Mouse (Mus musculus) ES-E14 (cell line): Measurements from ENCODE around the gene Ngrn.

Source experiments
- CHD2 ChIP-seq: IDR thresholded peaks from 2 replicates; pipeline ENCODE4 v1.6.1; 2014; ENCODE audit warnings: mild to moderate bottlenecking, low read depth, low read length, inconsistent platforms
- MAFK ChIP-seq: IDR thresholded peaks from 2 replicates; pipeline ENCODE4 v1.6.1; 2014; ENCODE audit warnings: mild to moderate bottlenecking, low read depth, low read length, inconsistent platforms; ENCODE audit not compliant: insufficient read depth
- ZC3H11A ChIP-seq: IDR thresholded peaks from 2 replicates; pipeline ENCODE4 v1.6.1; 2012; ENCODE audit warnings: low read depth, mild to moderate bottlenecking, inconsistent platforms, low read length, borderline replicate concordance
- ZNF384 ChIP-seq: IDR thresholded peaks from 2 replicates; pipeline ENCODE4 v1.6.1; 2012; ENCODE audit warnings: low read depth, low read length, inconsistent platforms

DNA sequence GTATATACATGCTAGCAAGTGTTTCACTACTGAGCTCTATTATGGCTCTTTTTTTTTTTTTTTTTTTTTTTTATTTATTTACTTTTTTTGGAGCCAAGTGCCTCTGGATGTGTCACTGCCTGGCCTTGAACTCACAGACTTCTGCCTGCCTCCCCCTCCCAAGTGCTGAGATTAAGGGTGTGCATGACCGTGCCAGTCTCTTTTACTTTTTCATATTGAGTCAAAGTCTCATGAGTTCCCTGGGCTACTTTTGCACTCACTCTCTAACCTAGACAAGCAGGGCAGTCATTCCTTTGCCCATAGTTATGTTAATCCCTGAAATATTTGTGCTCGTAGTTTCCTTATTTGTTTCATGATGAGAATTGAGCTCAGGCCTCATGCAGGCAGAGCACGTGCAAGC lies 20.6 kb downstream of the Ngrn start:
- no peak for TF ChIP-seq ZNF384
- no peak for TF ChIP-seq ZC3H11A
- no peak for TF ChIP-seq CHD2
- TF ChIP-seq MAFK, result no peak
